In genomic region chr2:158889201-158889600, GRCm38 (mm10) we compare ENCODE assay signal across 23 mouse cellular contexts.
"Had no signal": no experiment of that assay in that cellular context is flagged by ENCODE, and none has a peak within 500 bp of the region (broad histone marks: within the 10 kb centered on the region; RNA-seq: fewer than 3 reads in every experiment).

No protein-coding gene starts in this region.

- H3K9ac ChIP-seq: heart, embryonic 13.5 days; heart, embryonic 15.5 days; hindbrain, embryonic 13.5 days; hindbrain, embryonic 15.5 days; intestine, embryonic 15.5 days had no signal

- H3K4me1 ChIP-seq: heart, embryonic 15.5 days; hindbrain, embryonic 15.5 days had no signal

- H3K4me3 ChIP-seq: heart, adult 2 months; heart, embryonic 13.5 days; heart, embryonic 15.5 days; hindbrain, embryonic 13.5 days; hindbrain, embryonic 15.5 days; intestine, embryonic 15.5 days; layer of hippocampus, adult 2 months; left cerebral cortex, adult 2 months had no signal

- H3K9me3 ChIP-seq: heart, embryonic 13.5 days; heart, embryonic 15.5 days; hindbrain, embryonic 13.5 days; hindbrain, embryonic 15.5 days; intestine, embryonic 15.5 days had no signal

- H3K27me3 ChIP-seq: heart, embryonic 13.5 days; heart, embryonic 15.5 days; hindbrain, embryonic 15.5 days; intestine, embryonic 15.5 days had no signal

- DNase-seq: gastrocnemius, postnatal 14 days; gastrocnemius, postnatal 36 days; heart, adult 11 months; heart, adult 2 months; heart, postnatal 14 days; heart, postnatal 36 days; kidney, adult 18-20 months; kidney, adult 8-10 months; kidney, postnatal 10 days; kidney, postnatal 25 days; kidney, postnatal 4 days; liver had no signal

- H3K4me2 ChIP-seq: heart, embryonic 11.5 days; heart, embryonic 13.5 days; heart, embryonic 15.5 days; hindbrain, embryonic 13.5 days; hindbrain, embryonic 15.5 days; intestine, embryonic 15.5 days; liver, embryonic 11.5 days had no signal

- H3K36me3 ChIP-seq: heart, embryonic 13.5 days; heart, embryonic 15.5 days; hindbrain, embryonic 13.5 days; hindbrain, embryonic 15.5 days; intestine, embryonic 15.5 days had no signal

- H3K27ac ChIP-seq: heart, adult 2 months; heart, embryonic 13.5 days; heart, embryonic 15.5 days; hindbrain, embryonic 13.5 days; hindbrain, embryonic 15.5 days; hindbrain, postnatal 0 days; intestine, embryonic 15.5 days; layer of hippocampus, adult 2 months; left cerebral cortex, adult 2 months had no signal

- ATAC-seq: hindbrain, postnatal 0 days; intestine, embryonic 15.5 days; intestine, postnatal 0 days had no signal
